Mouse (Mus musculus) small intestine, adult 2 months (tissue): ENCODE results near the gene Lrrc8d. TPM values are rescaled to one million over a fixed set of nuclear protein-coding genes. Genes with fewer than 3 reads are reported as not detected.

Experiments
- H3K27ac ChIP-seq: fragments of 200-500 bp; 2 replicates; pipeline ENCODE4 v1.5.1; 2012; ENCODE audit warnings: low read depth, low read length, control low read depth, inconsistent platforms; ENCODE audit not compliant: insufficient read depth
- H3K27me3 ChIP-seq: fragments of 200-500 bp; 2 replicates; pipeline ENCODE4 v1.6.1; 2012; ENCODE audit warnings: mild to moderate bottlenecking, moderate library complexity, low read length, inconsistent platforms; ENCODE audit not compliant: control insufficient read depth, insufficient read depth
- H3K36me3 ChIP-seq: fragments of 200-500 bp; 2 replicates; pipeline ENCODE4 v1.6.1; 2012; ENCODE audit warnings: mild to moderate bottlenecking, low read length, control low read depth, inconsistent platforms; ENCODE audit not compliant: control insufficient read depth, insufficient read depth
- H3K4me1 ChIP-seq: fragments of 200-500 bp; 2 replicates; pipeline ENCODE4 v1.6.1; 2012; ENCODE audit warnings: low read length, inconsistent platforms, mixed read lengths; ENCODE audit not compliant: control insufficient read depth, insufficient read depth, insufficient read length
- H3K4me3 ChIP-seq: fragments of 200-500 bp; 2 replicates; pipeline ENCODE4 v1.5.1; 2012; ENCODE audit warnings: low read depth, mild to moderate bottlenecking, control low read depth, inconsistent platforms, low read length, moderate library complexity
- CTCF ChIP-seq: fragments of 200-500 bp; IDR thresholded peaks from 2 replicates; pipeline ENCODE4 v1.5.1; 2012; ENCODE audit warnings: low read depth, mild to moderate bottlenecking, control low read depth, inconsistent platforms, low read length, moderate library complexity, mixed read lengths; ENCODE audit not compliant: insufficient replicate concordance, insufficient read length; ENCODE audit errors: extremely low read depth
- POLR2A ChIP-seq: fragments of 200-500 bp; IDR thresholded peaks from 2 replicates; pipeline ENCODE4 v1.6.1; 2012; ENCODE audit warnings: low read depth, mild to moderate bottlenecking, control low read depth, inconsistent platforms, low read length, moderate library complexity
- WGBS: fragments of 180-500 bp; shearing (Covaris S2); methylation state at CpG from one replicate; pipeline ENCODE4 v1.1.7; 2018; 5-methylcytosine and 5-hydroxymethylcytosine counted together
- polyA plus RNA-seq: library from polyadenylated mRNA; depleted of rRNA; stranded (reverse); fragments of >200 nt; gene quantifications from 2 replicates; pipeline ENCODE4 v1.2.3, GENCODE M21; 2012

The Lrrc8d gene
- polyA plus RNA-seq, 1 experiment: 16.6 TPM

DNA sequence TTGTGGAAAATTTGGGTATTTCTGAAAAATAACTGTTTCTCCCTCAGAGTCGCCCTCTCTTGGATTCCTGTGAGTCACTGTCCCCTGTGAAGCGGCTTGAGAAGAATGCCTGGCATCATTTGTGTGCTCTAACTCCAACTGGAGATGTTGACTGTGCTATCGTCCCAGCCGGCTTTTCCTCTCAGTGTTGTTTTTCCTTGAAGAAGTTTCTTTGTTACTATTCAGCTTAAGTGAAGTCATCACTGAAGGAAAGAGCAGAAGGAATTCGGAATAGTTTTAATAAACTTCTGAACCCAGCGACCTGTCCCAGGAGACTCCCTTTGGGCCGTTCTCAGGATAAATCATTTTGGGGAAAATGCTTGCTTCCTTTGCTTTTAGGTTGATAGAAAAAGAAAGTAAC is 132.4 kb downstream of the Lrrc8d start:
- no peaks in the 10 kb centered on the region for H3K36me3 ChIP-seq
- WGBS: 84% methylated on average over 7 of the region's 7 CpGs
- no peak overlapping the region for H3K27ac ChIP-seq
- H3K4me1 ChIP-seq: peaks cover 17% of the 10 kb centered on the region; the same call in 1 of the 2 replicates
- H3K27me3 ChIP-seq: no peaks in the 10 kb centered on the region
- H3K4me3 ChIP-seq: no peak overlapping the region
- TF ChIP-seq POLR2A (no peak), CTCF (no peak)

DNA sequence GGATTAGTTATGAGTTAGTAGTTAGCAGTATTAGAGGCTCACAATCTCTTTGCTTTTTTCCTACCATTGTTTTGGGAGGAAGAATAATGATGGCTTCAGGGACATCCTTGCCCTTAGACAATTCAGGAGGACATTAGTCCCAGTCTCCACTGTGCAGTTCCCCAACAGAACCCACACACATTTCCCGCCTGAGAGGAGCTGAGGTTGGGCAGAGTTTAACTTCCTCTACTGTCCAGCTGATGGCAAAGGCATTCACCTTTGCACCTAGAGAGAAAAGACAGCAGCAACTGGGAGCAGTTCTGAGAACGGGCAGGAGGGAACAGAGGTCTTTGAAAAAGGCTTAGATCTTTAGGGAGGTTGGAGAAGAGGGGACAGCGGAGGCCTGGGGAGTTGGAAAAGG is 134.2 kb downstream of the Lrrc8d start:
- no peaks in the 10 kb centered on the region for H3K36me3 ChIP-seq
- H3K27me3 ChIP-seq: no peaks in the 10 kb centered on the region
- TF ChIP-seq POLR2A (no peak), CTCF (no peak)
- no peak overlapping the region for H3K4me3 ChIP-seq
- no peak overlapping the region for H3K27ac ChIP-seq
- peaks cover 14% of the 10 kb centered on the region; the same call in 1 of the 2 replicates for H3K4me1 ChIP-seq
- 41% methylated on average over 3 of the region's 3 CpGs for WGBS

DNA sequence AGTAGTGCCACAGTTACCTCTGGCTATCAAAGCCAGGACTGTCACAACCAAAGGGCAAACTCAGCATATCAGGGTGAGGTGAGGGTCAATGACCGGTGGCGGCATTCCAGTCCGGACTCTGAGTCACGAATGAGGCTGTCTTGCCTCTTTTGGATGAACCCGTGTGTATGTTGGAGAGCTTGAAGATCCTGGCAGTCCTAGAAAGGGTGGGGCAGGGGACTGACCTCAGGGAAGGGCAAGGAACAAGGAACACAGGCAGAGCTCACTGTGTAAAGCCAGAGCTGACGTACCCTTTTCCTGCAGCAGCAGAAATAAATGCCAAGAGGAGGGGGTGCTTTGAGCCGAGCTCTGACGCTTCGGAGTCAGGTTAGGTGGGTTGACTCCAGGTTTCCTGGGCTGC is 136.2 kb downstream of the Lrrc8d start:
- Histone ChIP-seq H3K27ac (peak overlapping the region; percentile 48; the same call in 1 of the 2 replicates), H3K4me1 (peaks cover 11% of the 10 kb centered on the region; the same call in 1 of the 2 replicates), H3K36me3 (no peaks in the 10 kb centered on the region), H3K4me3 (no peak overlapping the region), H3K27me3 (no peaks in the 10 kb centered on the region; the same call in 1 of the 2 replicates)
- WGBS: 30% methylated on average over 9 of the region's 9 CpGs
- TF ChIP-seq CTCF (no peak), POLR2A (no peak)

DNA sequence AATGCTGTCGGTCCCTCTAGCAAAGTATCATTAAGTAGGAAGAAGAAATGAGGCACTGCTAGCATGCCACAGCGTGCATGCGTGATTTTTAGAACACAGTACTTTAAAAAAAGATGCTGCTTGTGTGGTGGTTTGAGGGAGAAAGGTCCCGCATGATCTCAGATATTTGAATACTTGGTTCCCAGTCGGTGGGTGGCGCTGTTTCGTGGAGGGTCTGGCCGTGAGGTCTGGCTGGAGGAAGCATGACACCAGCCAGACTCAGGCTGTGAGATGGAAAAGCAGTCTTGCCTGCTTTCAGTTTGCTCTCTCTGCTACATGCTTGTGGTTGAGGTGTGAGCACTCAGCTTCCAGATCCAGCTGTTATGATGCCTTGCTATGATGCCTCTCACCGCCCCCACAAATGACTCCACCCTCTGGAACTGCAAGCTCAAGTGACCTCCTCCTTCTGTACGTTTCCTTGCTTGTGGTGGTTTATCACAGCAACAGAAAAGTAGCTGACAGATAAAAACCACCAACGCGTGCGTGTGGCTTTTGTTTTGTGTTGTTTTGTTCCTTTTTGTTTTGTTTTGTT is 140.1 kb downstream of the Lrrc8d start:
- H3K4me3 ChIP-seq: no peak overlapping the region
- H3K27ac ChIP-seq: no peak overlapping the region
- WGBS: 73% methylated on average over 13 of the region's 13 CpGs
- H3K27me3 ChIP-seq: no peaks in the 10 kb centered on the region; the same call in 1 of the 2 replicates
- TF ChIP-seq CTCF (no peak), POLR2A (no peak)
- peaks cover 10% of the 10 kb centered on the region; the same call in 1 of the 2 replicates for H3K4me1 ChIP-seq
- H3K36me3 ChIP-seq: no peaks in the 10 kb centered on the region

DNA sequence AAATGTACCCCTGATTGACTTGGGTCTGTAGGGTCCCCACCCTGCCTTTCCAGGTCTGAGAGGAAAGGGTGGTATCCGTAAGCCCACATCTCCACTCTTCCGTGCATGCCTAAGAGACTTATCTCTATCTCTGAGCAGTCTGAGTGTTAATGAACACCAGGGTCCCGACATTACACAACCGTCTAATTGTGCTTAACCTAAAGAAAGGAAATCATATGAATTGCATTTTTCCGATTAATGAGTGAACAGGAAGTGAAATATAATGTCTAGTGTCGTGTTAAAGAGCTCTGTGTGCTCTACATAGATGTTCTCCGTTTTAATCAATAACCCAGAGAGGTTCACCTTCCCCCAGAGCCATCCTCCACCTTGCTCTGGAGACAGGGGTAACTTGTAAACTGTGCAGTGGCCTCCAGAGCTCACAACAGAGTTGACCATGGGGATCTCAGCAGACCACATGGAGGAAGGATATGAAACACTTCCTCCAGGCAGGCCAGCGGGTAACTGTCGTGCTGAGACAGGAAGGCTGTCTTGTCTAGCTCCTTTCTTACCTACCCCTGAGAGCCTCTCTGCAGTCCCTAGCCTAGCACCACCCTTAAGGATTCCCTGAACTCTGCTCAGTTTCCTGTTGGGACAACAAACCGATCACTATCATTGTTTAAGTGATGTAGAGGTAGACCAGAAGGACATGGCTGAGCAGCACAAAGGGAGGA is 144.4 kb downstream of the Lrrc8d start:
- no peak for TF ChIP-seq CTCF
- no peak for TF ChIP-seq POLR2A
- Histone ChIP-seq H3K36me3 (no peaks in the 10 kb centered on the region), H3K4me1 (peaks cover 2% of the 10 kb centered on the region; the same call in 1 of the 2 replicates), H3K4me3 (no peak overlapping the region), H3K27ac (no peak overlapping the region), H3K27me3 (no peaks in the 10 kb centered on the region; the same call in 1 of the 2 replicates)
- 74% methylated on average over 10 of the region's 10 CpGs for WGBS

DNA sequence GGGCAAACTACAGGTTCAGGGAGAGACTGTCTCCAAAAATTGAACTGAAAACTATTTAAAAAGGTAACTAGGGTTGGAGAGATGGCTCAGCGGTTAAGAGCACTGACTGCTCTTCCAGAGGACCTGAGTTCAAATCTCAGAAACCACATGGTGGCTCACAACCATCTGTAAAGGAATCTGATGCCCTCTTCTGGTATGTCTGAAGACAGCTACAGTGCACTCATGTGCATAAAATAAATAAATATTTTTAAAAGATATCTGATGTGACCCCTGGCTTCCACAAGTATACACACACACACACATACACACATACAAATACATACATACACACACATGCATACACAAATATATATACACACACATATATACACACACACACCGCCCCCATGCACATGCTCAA is 145.3 kb downstream of the Lrrc8d start:
- Histone ChIP-seq H3K27ac (no peak overlapping the region), H3K27me3 (no peaks in the 10 kb centered on the region), H3K4me1 (peaks cover 2% of the 10 kb centered on the region; the same call in 1 of the 2 replicates), H3K36me3 (no peaks in the 10 kb centered on the region), H3K4me3 (no peak overlapping the region)
- 92% methylated on average over 2 of the region's 2 CpGs for WGBS
- TF ChIP-seq POLR2A (no peak), CTCF (no peak)

DNA sequence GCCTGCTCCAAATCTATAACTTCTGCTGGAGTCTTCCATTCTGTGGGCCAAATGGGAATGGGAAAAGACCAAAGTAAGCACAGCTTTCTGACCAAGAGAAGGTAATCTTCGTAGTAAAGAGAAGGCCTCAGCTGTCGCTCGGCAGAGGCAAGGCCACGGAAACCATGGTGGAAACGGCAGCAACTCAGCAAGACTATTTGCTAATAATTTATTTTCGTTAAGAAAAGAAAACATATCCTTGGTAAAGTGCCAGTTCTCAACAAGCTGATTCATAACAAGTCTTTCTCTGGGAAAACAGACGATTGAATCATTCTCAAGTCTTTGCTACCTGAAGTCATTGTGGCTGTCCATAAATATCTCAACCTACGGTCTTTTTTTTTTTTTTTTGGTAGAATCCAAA is 148.0 kb downstream of the Lrrc8d start:
- WGBS: 84% methylated on average over 8 of the region's 8 CpGs
- Histone ChIP-seq H3K4me1 (peaks cover 2% of the 10 kb centered on the region; the same call in 1 of the 2 replicates), H3K27me3 (no peaks in the 10 kb centered on the region), H3K27ac (no peak overlapping the region), H3K4me3 (no peak overlapping the region), H3K36me3 (no peaks in the 10 kb centered on the region)
- no peak for TF ChIP-seq POLR2A
- TF ChIP-seq CTCF: no peak
